Mouse (Mus musculus) heart, embryonic 15.5 days (tissue): ENCODE results near the gene Dlg2. TPM values are rescaled to one million over a fixed set of nuclear protein-coding genes. Genes with fewer than 3 reads are reported as not detected.

Experiments
- ATAC-seq: fragments of 200-750 bp; cut with Nextera tagmentation; replicated peaks from 2 replicates; pipeline ENCODE4 v1.8.0; 2017; ENCODE audit warnings: low read depth, moderate TSS enrichment; ENCODE audit not compliant: insufficient number of reproducible peaks, insufficient read depth, low FRiP score
- H3K27ac ChIP-seq: fragments of 300-500 bp; sonication (generic); 2 replicates; pipeline ENCODE4 v1.5.1; 2015; ENCODE audit warnings: mild to moderate bottlenecking, inconsistent platforms
- H3K27me3 ChIP-seq: fragments of 300-500 bp; sonication (generic); 2 replicates; pipeline ENCODE4 v1.6.1; 2015; ENCODE audit warnings: inconsistent platforms
- H3K36me3 ChIP-seq: fragments of 300-500 bp; sonication (generic); 2 replicates; pipeline ENCODE4 v1.6.1; 2015; ENCODE audit warnings: mild to moderate bottlenecking, inconsistent platforms
- H3K4me1 ChIP-seq: fragments of 300-500 bp; sonication (generic); replicated peaks from 2 replicates; pipeline ENCODE4 v1.6.1; 2015; ENCODE audit warnings: inconsistent platforms
- H3K4me2 ChIP-seq: fragments of 300-500 bp; sonication (generic); 2 replicates; pipeline ENCODE4 v1.6.1; 2015; ENCODE audit warnings: inconsistent platforms, mild to moderate bottlenecking, moderate library complexity
- H3K4me3 ChIP-seq: fragments of 300-500 bp; sonication (generic); 2 replicates; pipeline ENCODE4 v1.5.1; 2015; ENCODE audit warnings: mild to moderate bottlenecking, inconsistent platforms
- H3K9ac ChIP-seq: fragments of 300-500 bp; sonication (generic); 2 replicates; pipeline ENCODE4 v1.6.1; 2015; ENCODE audit warnings: mild to moderate bottlenecking, inconsistent platforms
- H3K9me3 ChIP-seq: fragments of 300-500 bp; sonication (generic); replicated peaks from 2 replicates; pipeline ENCODE4 v1.6.1; 2016; ENCODE audit warnings: inconsistent platforms
- WGBS: fragments of 180-500 bp; shearing (Covaris S2); methylation state at CpG from one replicate; pipeline ENCODE4 v1.1.7; 2015; ENCODE audit warnings: mixed read lengths; 5-methylcytosine and 5-hydroxymethylcytosine counted together
- polyA plus RNA-seq: library from polyadenylated mRNA; unstranded; fragments of >200 nt; fragmentation: Nextera tagmentation; extraction: Ambion mirVana; gene quantifications from 2 replicates; pipeline ENCODE4 v1.2.1, GENCODE M21; 2015

Dlg2 gene
- polyA plus RNA-seq, 1 experiment from 2014 or later, result 6.3 TPM

DNA sequence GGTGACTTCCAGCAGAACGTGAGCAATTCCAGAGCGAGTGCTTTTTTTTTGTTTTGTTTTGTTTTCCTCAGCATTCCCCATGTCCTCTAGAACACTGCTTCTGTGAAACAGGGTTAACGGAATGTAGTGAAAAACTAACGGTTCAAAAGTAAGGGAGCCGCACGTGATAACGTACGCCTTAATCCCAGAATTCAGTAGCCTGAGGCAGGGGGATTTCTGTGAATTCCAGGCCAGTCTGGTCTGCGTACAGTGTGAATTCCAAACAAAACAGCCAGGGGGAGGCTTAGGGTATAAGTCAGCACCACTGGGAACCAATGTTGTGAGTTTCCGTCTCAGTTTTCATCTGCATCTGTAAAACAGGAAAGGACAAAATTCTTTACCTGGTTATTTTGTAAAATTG is 19.0 kb upstream of the Dlg2 start:
- Histone ChIP-seq H3K4me3 (peak overlapping the region; percentile 58), H3K27ac (peak overlapping the region; percentile 87), H3K9me3 (no peaks in the 10 kb centered on the region), H3K36me3 (peaks cover 14% of the 10 kb centered on the region), H3K4me2 (peak overlapping the region; percentile 77), H3K4me1 (peaks cover 11% of the 10 kb centered on the region), H3K9ac (peak overlapping the region; percentile 62), H3K27me3 (peaks cover 6% of the 10 kb centered on the region)
- 10% methylated on average over 10 of the region's 10 CpGs for WGBS
- peak; percentile 58 for ATAC-seq

DNA sequence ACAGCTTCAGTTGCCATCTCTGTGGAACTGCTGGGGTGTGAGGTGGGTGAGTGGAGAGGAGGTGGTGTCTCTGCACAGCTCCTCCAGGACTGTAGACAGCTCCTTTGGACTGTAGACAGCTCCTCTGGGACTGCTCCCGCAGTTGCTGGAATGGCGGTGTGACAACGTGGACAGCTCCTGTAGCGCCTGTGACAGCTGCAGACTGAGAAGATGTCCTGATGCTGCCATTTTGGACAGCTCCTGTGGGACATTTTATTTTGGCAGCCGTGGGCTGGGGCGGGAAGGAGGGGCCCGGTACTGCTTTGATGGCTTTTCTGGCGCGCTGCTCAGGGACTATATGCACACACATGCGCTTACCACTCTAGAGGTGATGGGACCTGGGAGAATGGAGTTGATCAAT is 16.1 kb upstream of the Dlg2 start:
- Histone ChIP-seq H3K9me3 (no peaks in the 10 kb centered on the region), H3K9ac (no peak overlapping the region), H3K4me1 (peaks cover 11% of the 10 kb centered on the region), H3K4me3 (no peak overlapping the region), H3K27me3 (peaks cover 6% of the 10 kb centered on the region), H3K36me3 (no peaks in the 10 kb centered on the region), H3K4me2 (no peak overlapping the region), H3K27ac (no peak overlapping the region)
- ATAC-seq, result no peak
- WGBS, result 39% methylated on average over 10 of the region's 10 CpGs

DNA sequence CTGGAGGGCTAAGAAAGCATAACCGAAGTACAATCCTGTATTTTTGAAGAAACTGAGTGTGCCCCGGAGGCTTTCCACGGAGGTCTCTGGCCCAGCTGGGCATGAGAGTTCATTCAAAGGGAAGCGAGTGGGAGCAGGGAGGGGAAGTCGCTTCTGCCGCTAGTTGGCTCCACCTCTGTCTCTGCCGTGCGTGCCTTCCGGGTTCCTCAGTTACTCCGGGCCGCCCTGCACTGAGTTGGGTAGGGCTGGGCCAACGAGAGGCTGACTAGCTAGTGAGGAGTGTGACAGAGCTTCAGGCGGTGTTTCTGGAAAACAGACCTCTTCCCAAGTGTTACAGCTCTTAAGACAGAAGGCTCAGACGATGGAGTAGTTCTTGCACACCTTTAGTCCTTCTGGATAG is 15.5 kb upstream of the Dlg2 start:
- no peaks in the 10 kb centered on the region for H3K36me3 ChIP-seq
- peaks cover 7% of the 10 kb centered on the region for H3K4me1 ChIP-seq
- 12% methylated on average over 14 of the region's 14 CpGs for WGBS
- H3K4me3 ChIP-seq, result no peak overlapping the region
- no peaks in the 10 kb centered on the region for H3K9me3 ChIP-seq
- 0 out of 2 replicates have a peak overlapping the region, but pooled peaks have one; percentile 10 for H3K4me2 ChIP-seq
- peaks cover 6% of the 10 kb centered on the region for H3K27me3 ChIP-seq
- ATAC-seq, result no peak
- no peak overlapping the region for H3K27ac ChIP-seq
- H3K9ac ChIP-seq, result no peak overlapping the region

DNA sequence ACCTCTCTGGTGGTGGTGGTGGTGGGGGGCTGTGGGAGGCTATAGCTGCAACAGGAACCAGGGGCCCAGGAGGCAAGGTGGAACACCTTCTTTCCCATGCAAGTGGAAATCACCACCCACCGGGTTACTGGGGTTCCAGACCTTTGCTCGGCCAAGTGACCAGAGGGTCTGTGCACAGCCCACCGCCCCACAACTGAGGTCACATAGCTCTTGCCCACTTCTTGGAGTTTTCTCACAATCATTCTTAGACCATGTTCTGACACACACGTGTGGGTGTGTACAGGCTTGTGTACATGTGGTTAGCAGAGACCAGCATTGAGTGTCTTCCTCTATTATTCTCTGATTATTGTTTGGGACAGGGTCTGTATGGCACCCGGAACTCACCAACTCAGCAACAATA is 15.0 kb upstream of the Dlg2 start:
- 90% methylated on average over 5 of the region's 5 CpGs for WGBS
- Histone ChIP-seq H3K4me3 (no peak overlapping the region), H3K9ac (no peak overlapping the region), H3K27ac (no peak overlapping the region), H3K9me3 (no peaks in the 10 kb centered on the region), H3K4me2 (no peak overlapping the region), H3K4me1 (peaks cover 4% of the 10 kb centered on the region; the same call in 1 of the 2 replicates), H3K36me3 (no peaks in the 10 kb centered on the region), H3K27me3 (peaks cover 6% of the 10 kb centered on the region)
- ATAC-seq, result no peak

DNA sequence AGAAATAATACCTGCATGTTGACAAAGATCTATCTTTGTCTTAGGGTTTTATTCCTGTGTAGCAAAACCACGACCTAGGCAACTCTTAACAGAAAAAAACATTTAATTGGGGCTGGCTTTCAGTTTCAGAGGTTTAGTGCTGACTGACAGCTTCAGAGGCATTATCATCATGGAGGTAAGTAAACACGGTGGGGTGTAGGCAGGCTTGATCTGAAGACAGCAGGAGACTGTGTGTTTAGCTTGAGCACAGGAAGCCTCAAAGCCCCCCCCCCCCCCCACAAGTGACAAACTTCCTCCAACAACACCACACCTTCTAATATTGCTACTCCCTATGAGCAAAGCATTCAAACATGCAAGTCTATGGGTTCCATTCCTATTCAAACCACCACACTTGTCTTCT is 3.0 kb upstream of the Dlg2 start:
- WGBS, result 64% methylated on average over 2 of the region's 2 CpGs
- H3K4me3 ChIP-seq, result no peak overlapping the region
- H3K36me3 ChIP-seq, result peaks cover 16% of the 10 kb centered on the region
- no peak overlapping the region for H3K27ac ChIP-seq
- no peaks in the 10 kb centered on the region; the same call in none of the 2 replicates for H3K27me3 ChIP-seq
- no peak overlapping the region for H3K9ac ChIP-seq
- H3K9me3 ChIP-seq, result no peaks in the 10 kb centered on the region
- no peak overlapping the region for H3K4me2 ChIP-seq
- H3K4me1 ChIP-seq, result peaks cover 15% of the 10 kb centered on the region
- ATAC-seq, result no peak

- Histone ChIP-seq H3K4me1 (peaks cover 15% of the 10 kb centered on the region), H3K9me3 (no peaks in the 10 kb centered on the region), H3K9ac (peak within 1 kb of the TSS; percentile 73), H3K4me2 (peak within 1 kb of the TSS; percentile 95), H3K27me3 (peaks cover 3% of the 10 kb centered on the region), H3K27ac (peak within 1 kb of the TSS; percentile 76), H3K4me3 (peak within 1 kb of the TSS; percentile 71), H3K36me3 (no peaks in the 10 kb centered on the region; the same call in 1 of the 2 replicates)
- WGBS, result under 1% methylated on average over 36 of the region's 36 CpGs
- ATAC-seq, result peak; percentile 100
Measured at GRCm38 (mm10) chr7:90475793-90476312, 619 bp upstream of the Dlg2 start, which contains the start of gene Tmem126b. Tmem126b (minus strand) TSS chr7:90476001.

GRCm38 (mm10) chr7:90482607-90483006 is 6.1 kb downstream of the Dlg2 start:
- no peaks in the 10 kb centered on the region for H3K36me3 ChIP-seq
- H3K27ac ChIP-seq, result no peak overlapping the region
- H3K4me3 ChIP-seq, result no peak overlapping the region
- 82% methylated on average over 2 of the region's 2 CpGs for WGBS
- peaks cover 3% of the 10 kb centered on the region; the same call in 1 of the 2 replicates for H3K27me3 ChIP-seq
- no peak overlapping the region for H3K4me2 ChIP-seq
- no peaks in the 10 kb centered on the region for H3K4me1 ChIP-seq
- ATAC-seq, result no peak
- no peaks in the 10 kb centered on the region for H3K9me3 ChIP-seq
- H3K9ac ChIP-seq, result no peak overlapping the region

DNA sequence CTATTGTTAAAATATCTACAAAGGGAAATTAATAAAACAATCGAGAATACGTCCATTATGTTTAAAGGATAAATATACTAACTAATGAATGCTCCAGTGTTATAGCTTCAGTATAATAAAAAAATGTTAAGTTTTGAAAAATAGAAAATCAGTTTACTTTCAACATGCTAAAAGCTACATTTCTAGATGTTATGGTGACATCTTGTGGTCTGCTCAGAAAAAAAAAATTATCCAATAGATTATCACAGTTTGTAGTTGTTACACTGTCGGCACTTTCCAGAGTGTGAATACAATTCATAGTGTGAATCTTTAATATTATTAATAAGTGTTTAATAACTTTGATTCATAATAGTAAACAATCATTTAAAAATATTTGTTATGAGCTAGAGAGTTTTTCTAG is 31.7 kb downstream of the Dlg2 start:
- WGBS, result 64% methylated on average over 3 of the region's 3 CpGs
- H3K36me3 ChIP-seq, result no peaks in the 10 kb centered on the region
- no peak overlapping the region for H3K4me3 ChIP-seq
- no peaks in the 10 kb centered on the region for H3K9me3 ChIP-seq
- no peaks in the 10 kb centered on the region for H3K27me3 ChIP-seq
- H3K4me1 ChIP-seq, result no peaks in the 10 kb centered on the region
- H3K9ac ChIP-seq, result no peak overlapping the region
- no peak for ATAC-seq
- no peak overlapping the region for H3K27ac ChIP-seq
- no peak overlapping the region for H3K4me2 ChIP-seq

DNA sequence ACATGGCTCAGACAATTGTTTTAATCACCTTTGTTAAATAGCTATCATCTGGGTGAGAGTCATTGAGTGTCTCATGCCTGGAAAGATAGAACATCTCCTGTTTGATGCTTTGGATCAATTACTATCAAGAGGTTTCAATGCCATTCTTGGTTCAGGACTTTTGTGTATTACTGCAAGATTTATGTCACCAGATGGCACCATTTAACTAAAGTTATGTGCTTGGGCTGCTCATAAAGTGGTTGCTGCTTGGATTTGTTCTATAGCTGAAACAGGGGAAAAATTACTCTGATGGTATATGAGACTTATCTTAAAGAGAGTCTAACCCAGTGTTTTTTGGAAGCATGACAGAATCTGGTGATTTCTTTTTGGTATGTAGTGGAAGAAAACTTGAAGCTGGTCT is 35.8 kb downstream of the Dlg2 start:
- H3K9ac ChIP-seq, result no peak overlapping the region
- no peak for ATAC-seq
- H3K27ac ChIP-seq, result no peak overlapping the region
- H3K4me1 ChIP-seq, result no peaks in the 10 kb centered on the region
- no peak overlapping the region for H3K4me2 ChIP-seq
- no peak overlapping the region for H3K4me3 ChIP-seq
- no peaks in the 10 kb centered on the region for H3K36me3 ChIP-seq
- no peaks in the 10 kb centered on the region for H3K9me3 ChIP-seq
- no peaks in the 10 kb centered on the region for H3K27me3 ChIP-seq

DNA sequence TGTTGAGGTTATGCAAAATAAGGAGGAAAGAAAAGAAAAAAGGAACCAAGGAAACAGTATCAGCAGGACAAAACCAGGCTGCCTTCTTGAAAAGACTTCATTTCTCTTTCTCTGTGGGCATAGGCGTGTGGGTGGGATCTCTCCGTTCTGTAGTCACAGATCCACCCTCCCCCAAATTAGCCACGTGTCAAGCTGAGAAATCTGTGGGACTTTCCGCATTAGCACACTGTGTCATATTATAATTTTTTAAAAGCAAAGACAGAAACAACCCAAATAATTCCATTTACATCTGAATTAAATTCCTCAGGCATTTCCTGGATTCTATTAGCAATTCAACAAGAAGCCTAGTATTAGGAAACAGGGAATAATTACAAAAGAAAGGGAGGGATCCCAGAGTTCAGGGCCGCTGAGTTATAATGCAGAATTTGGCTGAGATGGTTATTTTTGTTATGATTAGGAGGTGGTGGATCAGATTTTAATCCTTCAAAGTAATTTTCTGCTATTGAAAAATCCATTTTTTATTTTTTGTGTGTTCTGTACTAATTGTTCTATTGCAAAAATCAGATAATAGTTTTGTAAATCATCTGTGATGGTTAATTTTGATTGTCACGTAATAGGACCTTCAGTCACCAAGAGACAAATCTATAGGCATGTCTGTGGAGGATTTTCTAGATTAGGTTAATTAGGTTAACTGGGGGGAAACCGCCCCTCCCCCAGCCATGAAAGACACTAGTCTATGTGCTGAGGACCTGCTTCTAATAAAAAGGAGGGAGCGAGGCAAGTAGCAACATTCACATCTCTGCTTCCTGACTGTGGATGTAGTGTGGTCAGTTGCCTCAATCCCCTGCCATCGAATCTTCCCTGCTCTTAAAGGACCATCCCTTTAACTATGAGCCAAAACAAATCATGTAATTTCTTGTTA is 63.3 kb downstream of the Dlg2 start:
- 59% methylated on average over 9 of the region's 9 CpGs for WGBS
- no peak overlapping the region for H3K4me3 ChIP-seq
- no peaks in the 10 kb centered on the region for H3K36me3 ChIP-seq
- no peaks in the 10 kb centered on the region for H3K27me3 ChIP-seq
- no peaks in the 10 kb centered on the region for H3K9me3 ChIP-seq
- no peak overlapping the region for H3K4me2 ChIP-seq
- no peak for ATAC-seq
- no peak overlapping the region for H3K9ac ChIP-seq
- no peaks in the 10 kb centered on the region for H3K4me1 ChIP-seq
- H3K27ac ChIP-seq, result no peak overlapping the region

GRCm38 (mm10) chr7:90540811-90541323 is 64.4 kb downstream of the Dlg2 start:
- Histone ChIP-seq H3K27me3 (no peaks in the 10 kb centered on the region), H3K9me3 (no peaks in the 10 kb centered on the region), H3K27ac (no peak overlapping the region), H3K4me1 (no peaks in the 10 kb centered on the region), H3K36me3 (no peaks in the 10 kb centered on the region), H3K4me2 (no peak overlapping the region), H3K9ac (no peak overlapping the region), H3K4me3 (no peak overlapping the region)
- ATAC-seq, result no peak
- 71% methylated on average over 2 of the region's 2 CpGs for WGBS
